Mouse (Mus musculus): ENCODE measurements around the gene Nr4a3. TPM values are rescaled to one million over a fixed set of nuclear protein-coding genes. Genes with fewer than 3 reads are reported as not detected.

The Nr4a3 gene
- polyA plus RNA-seq, 1 experiment = 2.7 TPM

- Histone ChIP-seq H3K4me1 (ENCODE audit: control insufficient read depth, insufficient read depth, low read length) (no peaks in the 10 kb centered on the region), H3K27ac (ENCODE audit: insufficient read depth, low read length) (no peak overlapping the region), H3K4me3 (ENCODE audit: insufficient read depth, low read length) (no peak overlapping the region)
- no peak for TF ChIP-seq CTCF (IDR thresholded peaks at IDR 0.05; ENCODE audit: borderline replicate concordance, insufficient read depth, low read length)
- TF ChIP-seq POLR2A (IDR thresholded peaks at IDR 0.05; ENCODE audit: low read depth, low read length) = no peak
Measured at GRCm38 (mm10) chr4:48048456-48049315, 3.7 kb downstream of the Nr4a3 start.

DNA sequence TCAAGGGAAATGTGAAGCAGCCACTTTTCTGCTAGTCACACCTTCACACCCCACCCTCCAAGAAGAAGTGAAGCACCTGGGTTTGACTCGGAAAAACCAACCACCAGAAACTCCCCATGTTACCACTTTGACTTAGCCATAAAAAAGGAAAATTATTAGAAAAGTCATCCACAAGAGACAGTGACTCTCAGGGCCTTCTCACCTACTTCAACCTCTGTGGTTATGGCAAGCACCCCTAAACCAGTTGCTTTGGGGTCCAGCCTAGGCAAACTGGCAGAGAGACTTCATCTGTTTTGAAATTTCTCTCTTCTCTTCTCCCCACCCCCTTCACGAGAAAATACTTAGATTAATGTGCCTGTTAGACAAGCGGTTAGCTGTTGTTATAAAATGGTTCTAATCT is 5.1 kb downstream of the Nr4a3 start:
- no peaks in the 10 kb centered on the region for H3K4me1 ChIP-seq (ENCODE audit: control insufficient read depth, insufficient read depth, low read length)
- no peak overlapping the region for H3K4me3 ChIP-seq (ENCODE audit: insufficient read depth, low read length)
- no peak overlapping the region for H3K27ac ChIP-seq (ENCODE audit: insufficient read depth, low read length)
- TF ChIP-seq CTCF (IDR thresholded peaks at IDR 0.05; ENCODE audit: borderline replicate concordance, insufficient read depth, low read length) (no peak), POLR2A (IDR thresholded peaks at IDR 0.05; ENCODE audit: low read depth, low read length) (no peak)

- Histone ChIP-seq H3K4me3 (ENCODE audit: insufficient read depth, low read length) (no peak overlapping the region), H3K4me1 (ENCODE audit: control insufficient read depth, insufficient read depth, low read length) (no peaks in the 10 kb centered on the region), H3K27ac (ENCODE audit: insufficient read depth, low read length) (no peak overlapping the region)
- no peak for TF ChIP-seq CTCF (IDR thresholded peaks at IDR 0.05; ENCODE audit: borderline replicate concordance, insufficient read depth, low read length)
- TF ChIP-seq POLR2A (IDR thresholded peaks at IDR 0.05; ENCODE audit: low read depth, low read length) = no peak
Measured at GRCm38 (mm10) chr4:48050442-48050841, 5.5 kb downstream of the Nr4a3 start.

DNA sequence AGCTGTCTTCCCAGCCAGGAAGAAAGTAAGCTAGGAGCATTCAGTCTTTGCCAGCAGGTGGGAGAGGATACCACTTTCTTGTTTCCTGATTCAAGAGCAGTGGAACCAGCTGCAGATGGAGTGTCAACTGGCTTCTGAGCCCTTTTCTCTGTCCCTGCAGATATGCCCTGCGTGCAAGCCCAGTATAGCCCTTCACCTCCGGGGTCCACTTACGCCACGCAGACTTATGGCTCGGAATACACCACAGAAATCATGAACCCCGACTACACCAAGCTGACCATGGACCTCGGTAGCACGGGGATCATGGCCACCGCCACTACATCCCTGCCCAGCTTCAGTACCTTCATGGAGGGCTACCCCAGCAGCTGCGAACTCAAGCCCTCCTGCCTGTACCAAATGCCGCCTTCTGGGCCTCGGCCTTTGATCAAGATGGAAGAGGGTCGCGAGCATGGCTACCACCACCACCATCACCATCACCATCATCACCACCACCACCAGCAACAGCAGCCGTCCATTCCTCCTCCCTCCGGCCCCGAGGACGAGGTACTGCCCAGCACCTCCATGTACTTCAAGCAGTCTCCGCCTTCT is 6.2 kb downstream of the Nr4a3 start:
- no peak overlapping the region for H3K27ac ChIP-seq (ENCODE audit: insufficient read depth, low read length)
- no peak for TF ChIP-seq CTCF (IDR thresholded peaks at IDR 0.05; ENCODE audit: borderline replicate concordance, insufficient read depth, low read length)
- no peak for TF ChIP-seq POLR2A (IDR thresholded peaks at IDR 0.05; ENCODE audit: low read depth, low read length)
- no peak overlapping the region for H3K4me3 ChIP-seq (ENCODE audit: insufficient read depth, low read length)
- H3K4me1 ChIP-seq (ENCODE audit: control insufficient read depth, insufficient read depth, low read length) = no peaks in the 10 kb centered on the region

DNA sequence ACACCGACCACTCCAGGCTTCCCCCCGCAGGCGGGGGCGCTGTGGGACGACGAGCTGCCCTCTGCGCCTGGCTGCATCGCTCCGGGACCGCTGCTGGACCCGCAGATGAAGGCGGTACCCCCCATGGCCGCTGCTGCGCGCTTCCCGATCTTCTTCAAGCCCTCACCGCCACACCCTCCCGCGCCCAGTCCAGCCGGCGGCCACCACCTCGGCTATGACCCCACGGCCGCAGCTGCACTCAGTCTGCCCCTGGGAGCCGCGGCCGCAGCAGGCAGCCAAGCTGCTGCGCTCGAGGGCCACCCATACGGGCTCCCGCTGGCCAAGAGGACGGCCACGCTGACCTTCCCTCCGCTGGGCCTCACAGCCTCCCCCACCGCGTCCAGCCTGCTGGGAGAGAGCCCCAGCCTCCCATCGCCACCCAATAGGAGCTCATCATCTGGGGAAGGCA is 6.7 kb downstream of the Nr4a3 start:
- Histone ChIP-seq H3K27ac (ENCODE audit: insufficient read depth, low read length) (no peak overlapping the region), H3K4me1 (ENCODE audit: control insufficient read depth, insufficient read depth, low read length) (no peaks in the 10 kb centered on the region), H3K4me3 (ENCODE audit: insufficient read depth, low read length) (no peak overlapping the region)
- TF ChIP-seq POLR2A (IDR thresholded peaks at IDR 0.05; ENCODE audit: low read depth, low read length) = no peak
- TF ChIP-seq CTCF (IDR thresholded peaks at IDR 0.05; ENCODE audit: borderline replicate concordance, insufficient read depth, low read length) = no peak

- no peak for TF ChIP-seq POLR2A (IDR thresholded peaks at IDR 0.05; ENCODE audit: low read depth, low read length)
- no peak for TF ChIP-seq CTCF (IDR thresholded peaks at IDR 0.05; ENCODE audit: borderline replicate concordance, insufficient read depth, low read length)
- no peak overlapping the region for H3K4me3 ChIP-seq (ENCODE audit: insufficient read depth, low read length)
- H3K27ac ChIP-seq (ENCODE audit: insufficient read depth, low read length) = no peak overlapping the region
- no peaks in the 10 kb centered on the region for H3K4me1 ChIP-seq (ENCODE audit: control insufficient read depth, insufficient read depth, low read length)
Measured at GRCm38 (mm10) chr4:48061716-48062115, 16.8 kb downstream of the Nr4a3 start.

DNA sequence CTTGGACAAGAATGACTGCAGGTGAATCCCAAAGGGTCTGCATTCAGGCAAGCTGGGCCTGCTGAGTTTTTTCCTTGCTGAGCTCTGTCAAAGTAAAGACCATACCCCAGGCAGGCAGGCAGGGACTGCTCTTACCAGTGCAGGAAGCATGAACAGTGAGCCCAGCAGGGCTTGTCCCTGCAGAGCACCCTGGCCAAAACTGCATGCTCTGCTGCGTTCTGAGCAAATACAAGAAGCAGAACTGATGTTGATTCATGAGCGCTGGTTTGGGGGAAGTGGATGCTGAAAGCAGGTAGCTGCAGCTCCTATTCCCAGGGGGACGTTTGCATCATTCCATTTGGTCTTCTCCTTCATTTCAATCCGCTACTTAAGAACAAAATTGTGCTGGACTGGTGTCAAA is 19.4 kb downstream of the Nr4a3 start:
- H3K4me3 ChIP-seq (ENCODE audit: insufficient read depth, low read length) = no peak overlapping the region
- no peak overlapping the region for H3K27ac ChIP-seq (ENCODE audit: insufficient read depth, low read length)
- H3K4me1 ChIP-seq (ENCODE audit: control insufficient read depth, insufficient read depth, low read length) = no peaks in the 10 kb centered on the region
- TF ChIP-seq CTCF (IDR thresholded peaks at IDR 0.05; ENCODE audit: borderline replicate concordance, insufficient read depth, low read length) (no peak), POLR2A (IDR thresholded peaks at IDR 0.05; ENCODE audit: low read depth, low read length) (no peak)

DNA sequence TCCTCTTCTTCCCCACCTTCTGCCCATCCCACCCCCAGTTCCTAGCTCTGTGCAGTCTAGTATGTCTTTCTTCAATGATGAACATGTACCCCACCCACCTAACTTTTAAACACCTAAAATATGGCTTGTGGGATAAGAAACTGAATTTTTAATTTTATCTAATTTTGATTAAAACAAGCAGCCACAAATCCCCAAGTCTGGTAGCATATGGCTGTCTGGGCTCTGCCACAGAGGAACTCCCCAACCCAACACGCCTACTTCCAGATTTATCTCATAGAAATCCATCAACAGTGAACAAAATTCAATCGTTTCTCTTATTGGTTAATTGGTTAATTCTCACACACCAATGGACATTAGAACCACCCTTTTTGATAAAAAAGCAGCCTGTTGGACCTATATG is 21.7 kb downstream of the Nr4a3 start:
- TF ChIP-seq POLR2A (IDR thresholded peaks at IDR 0.05; ENCODE audit: low read depth, low read length) = no peak
- no peak for TF ChIP-seq CTCF (IDR thresholded peaks at IDR 0.05; ENCODE audit: borderline replicate concordance, insufficient read depth, low read length)
- Histone ChIP-seq H3K4me3 (ENCODE audit: insufficient read depth, low read length) (no peak overlapping the region), H3K4me1 (ENCODE audit: control insufficient read depth, insufficient read depth, low read length) (no peaks in the 10 kb centered on the region), H3K27ac (ENCODE audit: insufficient read depth, low read length) (no peak overlapping the region)

- no peak overlapping the region for H3K27ac ChIP-seq (ENCODE audit: insufficient read depth, low read length)
- no peak overlapping the region for H3K4me3 ChIP-seq (ENCODE audit: insufficient read depth, low read length)
- no peaks in the 10 kb centered on the region for H3K4me1 ChIP-seq (ENCODE audit: control insufficient read depth, insufficient read depth, low read length)
- TF ChIP-seq CTCF (IDR thresholded peaks at IDR 0.05; ENCODE audit: borderline replicate concordance, insufficient read depth, low read length) (no peak), POLR2A (IDR thresholded peaks at IDR 0.05; ENCODE audit: low read depth, low read length) (no peak)
Measured at GRCm38 (mm10) chr4:48069111-48069510, 24.2 kb downstream of the Nr4a3 start.

DNA sequence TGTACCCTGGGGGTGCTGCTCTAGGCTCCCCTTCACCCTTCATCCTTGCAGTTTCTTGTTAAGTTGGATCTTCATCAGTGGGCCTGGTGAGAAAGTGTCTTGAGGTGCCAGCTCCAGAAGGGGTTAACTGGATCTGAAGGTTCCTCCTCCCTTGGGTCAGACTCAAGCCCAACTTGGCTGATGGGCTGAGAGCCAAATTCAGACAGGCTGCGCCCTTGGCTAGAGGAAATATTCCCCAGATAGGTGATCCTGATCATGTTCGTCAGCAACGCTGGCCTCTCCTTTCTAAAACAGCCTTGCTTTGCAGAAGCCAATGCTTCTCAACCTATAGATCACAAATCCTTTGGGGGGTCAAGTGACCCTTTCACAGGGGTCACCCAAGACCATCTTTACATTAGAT is 27.1 kb downstream of the Nr4a3 start:
- H3K4me1 ChIP-seq (ENCODE audit: control insufficient read depth, insufficient read depth, low read length) = no peaks in the 10 kb centered on the region
- no peak for TF ChIP-seq POLR2A (IDR thresholded peaks at IDR 0.05; ENCODE audit: low read depth, low read length)
- TF ChIP-seq CTCF (IDR thresholded peaks at IDR 0.05; ENCODE audit: borderline replicate concordance, insufficient read depth, low read length) = no peak
- H3K27ac ChIP-seq (ENCODE audit: insufficient read depth, low read length) = no peak overlapping the region
- no peak overlapping the region for H3K4me3 ChIP-seq (ENCODE audit: insufficient read depth, low read length)
